Mouse (Mus musculus) liver (tissue): ENCODE measurements around the gene Gm21095.
"Not testable (repeated sequence)": the region's sequence is repeated elsewhere in the genome, so short reads cannot be mapped to it uniquely, and the experiment has no call there.

Experiments
- DNase-seq: peaks from one replicate; pipeline ENCODE4 v3.0.0-alpha.2; 2020; ENCODE audit warnings: mixed read lengths

The Gm21095 gene

DNA sequence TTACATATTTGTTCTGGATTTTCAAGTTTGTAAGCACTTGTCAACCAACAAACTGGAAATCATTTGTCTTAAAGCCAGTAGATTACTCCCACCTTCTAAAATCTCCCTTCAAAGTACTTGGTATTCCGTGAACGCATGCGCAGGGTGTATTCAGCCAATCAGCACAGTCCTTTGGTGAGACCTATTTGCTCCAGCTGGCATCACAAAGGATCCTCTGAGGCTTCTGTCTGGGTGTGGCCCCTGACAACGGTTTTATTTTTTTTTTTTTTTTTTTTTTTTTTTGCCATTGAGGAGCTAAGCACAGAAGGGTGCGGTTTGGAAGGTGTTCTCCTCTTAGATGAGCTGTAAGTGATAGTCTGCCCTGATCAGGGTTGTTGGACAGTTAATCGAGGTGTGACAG, at the start of gene Gm21095:
TSS of gene Gm21095 (plus strand) at position 301 of the 400 bp plus-strand sequence.
- not testable (repeated sequence) for DNase-seq
